Mouse (Mus musculus) gastrocnemius, postnatal 10 days (tissue): Measurements from ENCODE around the gene Card6. TPM values are rescaled to one million over a fixed set of nuclear protein-coding genes. Genes with fewer than 3 reads are reported as not detected.
A peak's percentile ranks its signal among the peaks of the same experiment; 100 is the strongest.
"Not testable (repeated sequence)": the region's sequence is repeated elsewhere in the genome, so short reads cannot be mapped to it uniquely, and the experiment has no call there.

ENCODE experiments used
- DNase-seq: peaks from one replicate; pipeline ENCODE4 v3.0.0; 2021; ENCODE audit warnings: mixed read lengths
- total RNA-seq, 2 experiments: library from RNA; stranded (reverse); gene quantifications; 2 replicates each; pipeline ENCODE4 v1.2.3; 2021

The Card6 gene
- total RNA-seq, 2 experiments from 2014 or later, result 1.6 to 3.5 TPM

- DNase-seq, result not testable (repeated sequence)
Observed at GRCm38 (mm10) chr15:5130887-5131668, 22.7 kb upstream of the Card6 start.

GRCm38 (mm10) chr15:5129111-5129805, 20.9 kb upstream of the Card6 start:
- no peak for DNase-seq

- DNase-seq, result no peak
Observed at GRCm38 (mm10) chr15:5128176-5128940, 20.0 kb upstream of the Card6 start.

- no peak for DNase-seq
Observed at GRCm38 (mm10) chr15:5127487-5127886, 19.1 kb upstream of the Card6 start.

- DNase-seq, result no peak
Observed at GRCm38 (mm10) chr15:5126456-5126855, 18.1 kb upstream of the Card6 start.

- DNase-seq, result no peak
Observed at GRCm38 (mm10) chr15:5121535-5122313, 13.4 kb upstream of the Card6 start.

- no peak for DNase-seq
Observed at GRCm38 (mm10) chr15:5119707-5120106, 11.4 kb upstream of the Card6 start.

GRCm38 (mm10) chr15:5119192-5119591, 10.9 kb upstream of the Card6 start:
- DNase-seq, result no peak

- DNase-seq, result no peak
Observed at GRCm38 (mm10) chr15:5118626-5119025, 10.3 kb upstream of the Card6 start.

- DNase-seq, result no peak
Observed at GRCm38 (mm10) chr15:5117031-5117601, 8.8 kb upstream of the Card6 start.

GRCm38 (mm10) chr15:5116270-5117030, 8.1 kb upstream of the Card6 start, which contains the start of gene Rpl37:
Gene Rpl37, plus strand, starts transcription at chr15:5116645.
- DNase-seq, result peak; percentile 99

- DNase-seq, result no peak
Observed at GRCm38 (mm10) chr15:5115173-5115572, 6.8 kb upstream of the Card6 start.

GRCm38 (mm10) chr15:5112651-5113050, 4.3 kb upstream of the Card6 start:
- DNase-seq, result no peak

- DNase-seq, result no peak
Observed at GRCm38 (mm10) chr15:5108655-5109040, 309 bp upstream of the Card6 start.

GRCm38 (mm10) chr15:5106293-5106692, 2.0 kb downstream of the Card6 start:
- no peak for DNase-seq

GRCm38 (mm10) chr15:5105891-5106290, 2.4 kb downstream of the Card6 start:
- DNase-seq, result no peak

GRCm38 (mm10) chr15:5102312-5102711, 6.0 kb downstream of the Card6 start:
- DNase-seq, result no peak

GRCm38 (mm10) chr15:5097376-5097775, 11.0 kb downstream of the Card6 start:
- DNase-seq, result no peak

GRCm38 (mm10) chr15:5095534-5096301, 12.6 kb downstream of the Card6 start:
- DNase-seq, result no peak

GRCm38 (mm10) chr15:5090131-5090530, 18.2 kb downstream of the Card6 start:
- no peak for DNase-seq
